Mouse (Mus musculus) NIH3T3 (cell line): Measurements from ENCODE around the gene Dhdh.

ENCODE experiments used
- DNase-seq: peaks from one replicate; pipeline ENCODE4 v3.0.0-alpha.2; 2012; ENCODE audit warnings: low read depth

Gene Dhdh

DNA sequence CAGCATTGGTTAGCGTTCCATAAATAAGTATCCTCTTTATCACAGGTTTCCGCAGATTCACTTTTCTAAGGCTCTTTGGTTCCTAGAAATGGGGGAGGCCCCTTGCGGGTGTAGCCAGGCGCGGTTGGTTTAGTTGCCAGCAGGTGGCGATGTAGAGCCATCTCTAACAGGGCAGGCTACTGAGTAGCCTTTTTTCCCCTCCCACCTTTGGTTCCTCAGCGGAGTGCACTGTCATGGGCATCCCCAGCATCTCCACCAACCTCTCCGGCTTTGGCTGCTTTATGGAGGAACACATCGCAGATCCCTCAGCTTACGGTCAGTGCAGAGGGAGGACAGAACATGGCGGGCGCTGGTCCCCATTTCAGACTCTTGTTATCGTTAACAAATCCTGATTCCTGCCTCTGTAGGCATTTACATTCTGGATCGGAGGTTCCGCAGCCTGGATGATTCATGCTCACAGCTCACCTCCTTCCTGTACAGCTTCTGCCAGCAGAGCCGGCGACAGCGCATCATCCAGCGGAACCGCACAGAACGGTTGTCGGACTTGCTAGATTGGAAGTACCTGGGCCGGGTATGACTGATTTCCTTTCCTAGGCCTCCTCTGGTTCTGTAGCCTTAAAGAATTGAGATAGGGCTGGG lies 37.1 kb downstream of the Dhdh start:
- DNase-seq, result peak; percentile 87

DNA sequence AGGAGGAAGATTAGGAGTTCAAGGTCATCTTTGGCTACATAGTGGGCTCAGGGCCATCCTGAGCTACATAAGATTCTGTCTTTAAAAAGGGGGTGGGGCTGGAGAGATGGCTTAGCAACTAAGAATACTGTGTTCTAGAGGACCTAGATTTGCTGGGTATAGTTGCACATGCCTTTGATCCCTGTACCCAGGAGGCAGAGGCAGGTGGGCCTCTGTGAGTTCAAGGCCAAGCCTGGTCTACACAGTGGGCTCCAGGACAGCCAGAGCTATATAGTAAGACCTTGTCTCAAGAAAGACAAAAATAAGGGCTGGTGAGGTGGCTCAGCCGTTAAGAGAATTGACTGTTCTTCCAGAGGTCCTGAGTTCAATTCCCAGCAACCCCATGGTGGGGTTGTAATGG lies 38.6 kb downstream of the Dhdh start:
- DNase-seq, result no peak

DNA sequence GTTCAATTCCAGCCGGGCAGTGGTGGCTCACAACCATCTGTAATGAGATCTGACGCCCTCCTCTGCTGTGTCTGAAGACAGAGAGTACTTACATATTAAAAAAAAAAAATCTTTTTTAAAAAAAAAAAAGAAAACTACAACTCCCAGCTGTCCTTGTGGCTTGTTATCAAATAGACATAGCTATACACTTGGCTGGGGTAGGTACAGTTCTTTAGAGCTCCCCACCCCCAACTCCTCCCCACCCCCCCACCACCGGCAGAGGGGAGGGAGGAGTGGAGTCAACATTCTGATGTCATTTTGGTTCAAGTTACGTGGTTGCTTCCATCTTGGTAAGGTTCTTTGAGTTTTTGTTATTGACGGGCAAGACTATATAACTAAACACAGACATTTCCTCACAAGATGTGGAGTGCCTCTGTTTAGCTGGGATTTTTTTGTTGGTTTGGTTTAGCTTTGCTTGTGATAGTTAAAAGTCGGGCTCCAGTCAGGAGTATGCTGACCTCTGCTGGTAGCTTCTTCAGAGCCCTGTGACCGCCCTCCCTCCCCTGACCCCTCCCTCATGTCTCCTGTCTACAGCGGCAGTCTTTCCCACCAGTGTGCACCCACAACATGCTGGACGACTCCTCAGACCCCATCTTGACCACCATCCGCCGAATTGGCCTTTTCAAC lies 41.1 kb downstream of the Dhdh start:
- DNase-seq, result peak; percentile 60

DNA sequence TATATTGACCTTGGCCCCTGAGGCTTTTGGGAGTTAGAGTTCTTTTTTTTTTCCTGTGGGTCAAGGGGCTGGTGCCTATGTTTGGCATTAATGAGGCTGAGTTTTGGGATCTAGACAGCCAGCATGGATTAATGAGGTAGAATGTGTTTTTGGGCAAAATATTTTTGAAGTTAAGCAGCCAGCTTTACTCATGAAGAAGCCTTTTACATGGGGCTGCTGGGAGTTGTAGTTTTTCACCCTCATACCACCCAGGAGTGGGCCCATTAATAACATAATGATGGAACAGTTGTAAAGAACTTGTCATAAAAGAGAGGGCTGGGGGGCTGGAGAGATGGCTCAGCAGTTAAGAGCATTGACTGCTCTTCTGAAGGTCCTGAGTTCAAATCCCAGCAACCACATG lies 42.0 kb downstream of the Dhdh start:
- DNase-seq, result no peak

DNA sequence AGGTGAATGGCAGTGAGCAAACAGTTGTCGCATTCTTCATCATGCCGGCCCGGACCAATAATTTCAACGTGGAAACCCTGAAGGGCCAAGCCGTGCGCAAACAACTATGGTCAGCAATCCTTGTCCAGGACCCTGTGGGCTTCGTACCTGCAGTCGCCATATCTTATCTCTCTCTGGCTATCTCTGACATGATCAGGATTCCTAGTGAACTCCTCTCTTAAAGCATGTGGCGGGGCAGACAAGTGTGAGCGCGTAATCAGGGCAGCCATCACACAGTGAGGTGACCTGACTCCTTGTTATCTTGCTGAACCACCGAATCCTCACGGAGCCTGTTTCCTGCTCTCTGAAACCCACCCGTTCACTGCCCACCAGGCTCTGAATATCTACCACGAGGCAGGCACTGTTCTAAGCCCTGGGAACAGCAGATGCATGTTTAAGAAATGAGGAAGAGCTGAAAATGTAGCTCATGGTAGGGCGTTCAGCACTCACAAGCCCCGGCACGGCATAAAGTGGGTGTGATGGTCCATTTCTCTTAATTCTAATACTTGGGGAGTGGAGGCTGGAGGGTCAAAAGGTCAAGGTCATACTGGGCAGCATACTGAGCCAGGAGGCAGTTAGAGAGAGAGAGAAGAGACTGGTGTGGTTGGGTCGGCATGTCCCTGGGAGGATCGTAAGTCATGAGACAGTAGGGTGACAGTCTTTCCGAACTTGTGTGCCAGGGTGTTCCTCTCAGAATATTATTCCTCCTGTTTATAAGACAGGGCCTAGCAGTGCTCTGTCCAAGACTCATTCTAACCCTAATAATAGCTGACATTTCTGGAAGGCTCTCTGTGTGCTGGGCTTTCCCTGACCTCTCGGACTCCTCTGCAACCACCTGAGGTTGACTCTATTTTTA lies 44.8 kb downstream of the Dhdh start:
- no peak for DNase-seq

DNA sequence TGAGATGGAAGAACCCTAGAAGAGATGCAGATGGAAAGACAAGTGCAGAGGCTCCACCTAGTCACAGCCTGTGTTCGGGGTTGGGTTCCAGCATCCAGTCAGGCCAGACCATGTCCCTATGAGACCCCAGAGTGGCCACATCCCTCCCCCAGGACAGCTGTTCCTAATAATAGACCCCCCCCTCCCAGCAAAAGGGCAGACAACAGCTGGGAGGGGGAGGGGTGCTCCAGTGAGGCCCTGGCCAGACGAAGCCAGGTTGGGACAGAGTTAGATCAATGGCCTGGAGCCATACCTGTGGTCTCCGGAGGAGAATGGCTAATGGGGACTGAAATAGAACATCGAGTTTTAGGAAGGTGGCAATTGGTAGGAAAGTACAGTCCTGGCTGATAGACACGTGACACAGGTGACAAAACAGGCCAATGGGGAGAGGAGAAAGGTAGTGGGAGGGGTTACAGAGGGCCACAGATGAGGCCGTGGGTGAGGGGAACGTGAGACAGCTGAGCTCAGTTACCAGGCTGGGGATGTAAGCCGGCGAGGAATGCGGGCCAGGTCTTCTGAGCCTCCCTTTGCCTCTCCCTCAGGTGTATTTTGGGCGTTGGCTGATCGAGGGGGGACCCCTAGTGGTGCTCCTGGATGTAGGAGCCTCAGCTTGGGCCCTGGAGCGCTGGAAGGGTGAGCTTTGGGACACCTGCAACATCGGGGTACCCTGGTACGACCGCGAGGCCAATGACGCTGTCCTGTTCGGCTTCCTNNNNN lies 50.9 kb downstream of the Dhdh start, which contains the start of gene Ruvbl2:
Ruvbl2 (minus strand) TSS at position 576 of the 756 bp plus-strand sequence.
- no peak for DNase-seq

DNA sequence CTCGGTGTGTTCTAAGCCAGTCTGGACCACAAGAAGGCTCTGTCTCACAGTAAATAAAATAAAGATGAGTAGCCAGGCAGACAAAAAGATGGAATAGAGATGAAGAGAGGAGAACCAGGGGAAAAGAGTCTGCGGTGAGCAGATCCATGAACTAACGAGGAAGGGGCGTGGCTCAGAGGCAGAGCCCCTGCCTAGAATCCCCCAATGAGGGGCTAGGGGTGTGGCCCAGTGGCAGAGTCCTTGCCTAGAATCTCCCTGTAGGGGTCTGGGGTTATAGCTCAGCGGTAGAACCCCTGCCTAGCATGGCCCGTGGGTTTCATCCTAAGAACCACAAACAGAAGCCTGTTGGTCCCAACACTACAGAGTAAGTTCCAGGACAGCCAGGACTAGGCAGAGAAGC lies 51.6 kb downstream of the Dhdh start:
- no peak for DNase-seq

DNA sequence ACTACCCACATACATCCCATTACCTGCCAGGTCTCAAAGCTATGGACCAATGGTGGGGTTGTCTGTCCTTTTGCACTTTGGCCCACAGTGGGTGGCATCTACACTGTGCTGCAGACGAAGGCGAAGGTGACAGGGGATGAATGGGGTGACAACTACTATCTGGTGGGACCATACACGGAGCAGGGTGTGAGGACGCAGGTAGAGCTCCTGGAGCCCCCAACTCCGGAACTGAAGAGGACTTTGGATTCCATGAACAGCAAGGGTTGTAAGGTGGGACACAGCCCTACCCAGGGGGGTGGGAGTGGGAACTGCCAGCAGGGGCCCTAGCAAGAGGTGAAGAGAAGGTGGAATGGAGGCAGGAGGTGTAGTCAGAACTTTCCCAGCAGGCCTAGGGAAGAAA lies 52.2 kb downstream of the Dhdh start:
- DNase-seq, result no peak

DNA sequence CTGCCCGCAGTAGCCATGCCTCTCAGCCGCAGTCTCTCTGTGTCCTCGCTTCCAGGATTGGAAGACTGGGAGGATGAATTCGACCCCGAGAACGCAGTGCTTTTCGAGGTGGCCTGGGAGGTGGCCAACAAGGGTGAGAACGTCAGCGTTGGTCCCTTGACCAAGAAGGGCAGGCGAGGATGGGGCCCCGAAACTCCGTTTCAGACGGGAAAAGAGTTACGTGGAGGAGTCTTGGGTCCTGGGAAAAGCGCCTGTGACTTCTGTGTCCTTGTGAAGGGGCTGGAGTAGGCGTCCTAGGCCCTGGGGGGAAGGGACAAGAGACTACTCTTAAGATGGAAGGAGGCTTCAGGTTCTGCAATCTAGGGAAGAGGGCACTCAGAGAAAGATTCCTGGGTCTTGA lies 53.6 kb downstream of the Dhdh start:
- DNase-seq, result peak; percentile 45

DNA sequence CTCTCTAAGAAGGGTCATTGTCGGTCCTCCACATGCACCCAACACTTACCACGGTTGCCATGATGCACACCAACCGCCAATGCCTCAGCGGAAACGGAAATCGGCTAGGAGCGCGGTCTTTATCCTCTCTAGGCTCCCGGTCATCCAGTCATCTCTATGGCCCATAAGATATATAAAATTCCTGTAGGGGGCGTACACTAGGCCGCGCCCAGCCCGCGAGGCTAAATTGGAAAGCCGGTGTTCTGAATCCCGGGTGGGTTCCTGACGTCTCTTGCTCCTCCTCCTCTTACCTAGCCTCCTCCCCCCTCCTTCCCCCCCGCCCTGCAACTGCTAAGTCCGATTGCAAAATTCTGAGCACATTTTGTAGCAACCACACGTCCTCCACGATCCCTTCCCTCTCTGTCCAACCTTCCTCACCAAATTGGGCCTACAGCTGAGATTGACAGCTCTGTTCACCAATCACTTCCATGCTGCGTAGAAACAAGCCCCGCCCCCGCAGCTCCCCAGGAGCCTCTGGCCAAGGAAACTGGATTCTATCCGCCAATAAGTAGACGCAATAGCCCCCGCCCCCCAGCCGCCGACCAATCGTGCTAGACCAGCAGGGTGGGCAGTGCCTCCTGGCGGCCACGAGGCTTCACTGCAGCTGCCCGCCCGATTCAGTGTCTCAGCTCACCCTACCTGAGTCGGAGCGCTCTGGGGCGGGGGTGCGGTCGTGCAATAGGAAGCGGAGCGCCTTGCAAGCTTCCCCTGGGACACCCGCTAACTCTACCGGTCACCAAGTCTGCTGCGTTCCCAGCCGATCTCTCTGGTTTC lies 54.2 kb downstream of the Dhdh start, which contains the start of gene Gys1:
Gys1 (plus strand) TSS at position 642 of the 813 bp plus-strand sequence.
- peak; percentile 100 for DNase-seq

DNA sequence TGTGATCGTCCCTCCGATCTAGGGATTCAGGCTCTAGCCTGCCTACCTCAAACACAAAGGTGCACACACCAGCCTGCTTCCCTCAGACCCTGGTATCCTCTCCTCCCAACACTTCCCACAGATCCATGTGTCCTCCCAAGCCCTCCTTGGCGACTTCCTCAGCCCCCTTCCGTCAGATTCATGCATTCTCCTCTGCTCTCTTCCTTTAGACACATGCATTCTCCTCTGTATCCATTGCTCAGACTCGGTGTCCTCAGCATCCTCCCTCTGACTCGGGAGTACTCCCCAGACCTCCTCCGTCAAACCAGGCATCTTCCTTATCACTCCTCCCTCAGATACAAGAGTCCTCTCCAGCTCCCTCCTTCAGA lies 54.8 kb downstream of the Dhdh start:
- DNase-seq, result no peak

DNA sequence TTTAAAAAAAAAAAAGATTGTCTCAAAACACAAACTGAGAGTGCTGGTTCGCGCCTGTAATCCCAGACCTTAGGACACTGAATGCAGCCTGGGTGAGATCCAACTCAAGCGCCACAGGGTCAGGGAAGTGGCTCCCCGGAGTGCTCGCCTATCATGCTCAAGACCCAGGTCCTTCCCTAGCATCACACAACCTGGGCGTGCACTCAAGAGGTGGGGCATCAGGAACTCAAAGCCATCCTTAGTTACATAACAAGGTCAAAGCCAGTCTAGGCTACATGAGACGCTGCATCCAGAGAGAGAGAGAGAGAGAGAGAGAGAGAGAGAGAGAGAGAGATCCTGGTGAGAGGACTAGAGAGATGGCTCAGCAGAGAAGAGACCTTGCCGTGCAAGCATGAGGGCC lies 62.0 kb downstream of the Dhdh start:
- DNase-seq, result no peak

DNA sequence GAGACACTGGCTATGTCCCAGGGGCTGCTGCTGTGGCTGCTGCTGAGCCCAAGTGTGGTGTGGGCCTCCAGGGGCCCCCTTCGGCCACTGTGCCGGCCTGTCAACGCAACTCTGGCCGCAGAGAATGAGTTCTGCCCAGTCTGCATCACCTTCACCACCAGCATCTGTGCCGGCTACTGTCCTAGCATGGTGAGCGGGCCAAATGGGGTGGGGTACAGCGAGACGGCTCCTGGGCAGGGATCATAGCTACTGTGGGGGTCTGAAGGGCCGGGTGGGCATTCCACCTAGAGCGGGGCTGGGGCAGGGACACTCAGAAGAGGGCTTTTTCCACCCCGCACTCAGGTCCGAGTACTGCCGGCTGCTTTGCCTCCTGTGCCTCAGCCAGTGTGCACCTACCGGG lies 67.4 kb downstream of the Dhdh start:
- no peak for DNase-seq
